Mouse (Mus musculus): ENCODE results near the gene Homer3. TPM values are rescaled to one million over a fixed set of nuclear protein-coding genes. Genes with fewer than 3 reads are reported as not detected.

The Homer3 gene
- polyA plus RNA-seq, 2 experiments = 38.2 to 81.2 TPM

DNA sequence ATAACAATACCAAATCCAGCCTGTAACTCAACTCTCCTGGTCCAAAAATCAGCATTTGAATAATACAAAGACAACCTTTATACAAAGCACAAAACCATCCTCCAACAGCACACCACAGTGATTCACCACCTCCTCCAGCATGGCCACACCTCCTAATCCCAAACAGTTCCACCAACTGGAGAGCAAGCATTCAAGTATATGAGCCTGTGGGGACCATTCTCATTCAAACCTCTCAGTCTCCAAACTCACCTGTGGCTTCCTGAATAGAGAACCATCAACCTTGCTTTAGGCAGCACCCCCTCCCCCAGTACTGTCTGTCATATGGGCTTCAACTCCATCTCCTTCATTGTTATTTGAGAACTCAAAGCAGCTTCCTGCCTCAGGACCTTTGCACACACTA lies 8.3 kb upstream of the Homer3 start:
- DNase-seq (ENCODE audit: low spot score) (no peak), ATAC-seq (ENCODE audit: low FRiP score, low read depth) (no peak)
- TF ChIP-seq POLR2A (IDR thresholded peaks at IDR 0.05; ENCODE audit: borderline replicate concordance, extremely low read depth, insufficient read depth, insufficient read length) = no peak
- Histone ChIP-seq H3K36me3 (ENCODE audit: control insufficient read depth, insufficient read depth, low read length) (no peaks in the 10 kb centered on the region), H3K4me3 (replicated peaks; ENCODE audit: low read length) (no peak overlapping the region), H3K27ac (replicated peaks; ENCODE audit: low read depth, low read length) (no peak overlapping the region), H3K27me3 (ENCODE audit: control insufficient read depth, insufficient read depth, low read length) (no peaks in the 10 kb centered on the region), H3K9ac (ENCODE audit: low read depth, low read length, severe bottlenecking) (no peak overlapping the region), H3K9me3 (ENCODE audit: control insufficient read depth, low read length) (no peaks in the 10 kb centered on the region), H3K4me2 (replicated peaks; ENCODE audit: low read depth, low read length, severe bottlenecking) (no peak overlapping the region), H3K4me1 (ENCODE audit: control insufficient read depth, insufficient read depth, low read length) (0 out of 2 replicates have a peak, but pooled peaks cover 3% of the 10 kb centered on the region)

DNA sequence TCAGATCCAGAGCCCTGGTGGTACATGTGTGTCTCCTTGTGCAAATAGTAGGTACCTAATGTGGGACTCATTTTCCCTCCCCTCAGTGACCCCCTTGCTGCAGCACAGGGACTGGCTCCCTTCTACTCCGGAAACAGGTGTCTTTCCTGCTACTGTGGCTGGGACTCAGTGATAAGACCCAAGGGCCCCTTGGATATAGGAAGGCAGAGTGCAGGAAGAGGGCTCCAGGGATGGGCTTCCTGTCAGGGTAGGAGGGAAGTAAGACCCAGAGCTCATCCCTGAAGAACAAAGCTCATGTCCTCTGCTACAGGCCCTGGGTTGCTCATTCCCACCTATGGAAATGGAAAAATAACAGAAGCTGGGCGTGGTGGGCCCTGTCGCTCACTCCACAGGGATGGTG lies 6.2 kb upstream of the Homer3 start:
- H3K4me2 ChIP-seq (replicated peaks; ENCODE audit: low read depth, low read length, severe bottlenecking) = no peak overlapping the region
- 89% methylated on average over 3 of the region's 3 CpGs for WGBS
- no peak overlapping the region for H3K27ac ChIP-seq (replicated peaks; ENCODE audit: low read depth, low read length)
- H3K9ac ChIP-seq (ENCODE audit: low read depth, low read length, severe bottlenecking) = no peak overlapping the region
- H3K27me3 ChIP-seq (ENCODE audit: control insufficient read depth, insufficient read depth, low read length) = no peaks in the 10 kb centered on the region
- ATAC-seq (ENCODE audit: low FRiP score, low read depth) = no peak
- no peak for DNase-seq (ENCODE audit: low spot score)
- no peaks in the 10 kb centered on the region for H3K36me3 ChIP-seq (ENCODE audit: control insufficient read depth, insufficient read depth, low read length)
- no peak overlapping the region for H3K4me3 ChIP-seq (replicated peaks; ENCODE audit: low read length)
- H3K4me1 ChIP-seq (ENCODE audit: control insufficient read depth, insufficient read depth, low read length) = 0 out of 2 replicates have a peak, but pooled peaks cover 3% of the 10 kb centered on the region
- no peak for TF ChIP-seq POLR2A (IDR thresholded peaks at IDR 0.05; ENCODE audit: borderline replicate concordance, extremely low read depth, insufficient read depth, insufficient read length)
- H3K9me3 ChIP-seq (ENCODE audit: control insufficient read depth, low read length) = no peaks in the 10 kb centered on the region

DNA sequence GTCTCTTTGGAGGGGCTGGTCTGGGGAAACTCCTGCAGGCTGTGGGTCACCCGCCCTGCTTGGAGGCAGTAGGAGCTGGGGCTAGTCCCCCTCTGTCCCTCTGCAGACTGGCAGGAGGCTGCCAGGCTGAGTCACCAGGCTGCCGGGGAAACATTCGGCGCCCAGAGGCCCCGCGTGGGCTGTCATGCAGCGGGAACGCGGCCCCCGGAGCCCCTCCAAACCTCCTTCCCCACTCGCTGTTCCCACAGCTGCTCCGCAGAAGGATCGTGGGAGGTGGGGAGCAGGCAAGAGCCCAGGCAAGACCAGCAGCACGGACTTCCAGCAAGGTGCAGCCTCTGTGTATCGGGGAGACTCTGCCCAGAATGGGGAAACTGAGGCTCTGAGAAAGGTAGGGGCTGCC lies 4.5 kb upstream of the Homer3 start:
- Histone ChIP-seq H3K27ac (replicated peaks; ENCODE audit: low read depth, low read length) (no peak overlapping the region), H3K9ac (ENCODE audit: low read depth, low read length, severe bottlenecking) (no peak overlapping the region), H3K4me2 (replicated peaks; ENCODE audit: low read depth, low read length, severe bottlenecking) (no peak overlapping the region), H3K27me3 (ENCODE audit: control insufficient read depth, insufficient read depth, low read length) (no peaks in the 10 kb centered on the region), H3K4me1 (ENCODE audit: control insufficient read depth, insufficient read depth, low read length) (peaks cover 3% of the 10 kb centered on the region; the same call in 1 of the 2 replicates), H3K4me3 (replicated peaks; ENCODE audit: low read length) (no peak overlapping the region), H3K9me3 (ENCODE audit: control insufficient read depth, low read length) (no peaks in the 10 kb centered on the region), H3K36me3 (ENCODE audit: control insufficient read depth, insufficient read depth, low read length) (no peaks in the 10 kb centered on the region)
- WGBS = 69% methylated on average over 15 of the region's 15 CpGs
- TF ChIP-seq POLR2A (IDR thresholded peaks at IDR 0.05; ENCODE audit: borderline replicate concordance, extremely low read depth, insufficient read depth, insufficient read length) = no peak
- ATAC-seq (ENCODE audit: low FRiP score, low read depth) (no peak), DNase-seq (ENCODE audit: low spot score) (no peak)

DNA sequence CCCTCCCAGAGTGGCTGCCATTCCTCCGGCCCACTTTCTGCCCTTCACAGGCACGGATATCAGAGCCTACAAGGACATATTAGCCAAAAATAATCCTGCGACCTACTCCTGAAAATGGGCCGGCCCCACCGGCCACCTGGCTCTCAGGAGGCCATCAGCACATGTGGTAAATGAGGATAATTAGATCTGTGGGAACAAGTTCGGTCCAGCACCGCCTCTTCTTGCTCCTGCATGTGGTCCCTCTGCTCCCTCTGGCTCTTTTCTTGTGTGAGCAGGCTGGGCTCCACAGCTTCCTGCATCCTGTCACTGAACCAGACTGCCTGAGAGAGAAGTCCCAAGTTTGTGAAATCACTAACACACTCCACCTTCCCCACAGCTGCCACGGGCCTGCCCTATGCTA lies 3.4 kb upstream of the Homer3 start:
- Histone ChIP-seq H3K9ac (ENCODE audit: low read depth, low read length, severe bottlenecking) (0 out of 2 replicates have a peak overlapping the region, but pooled peaks have one; percentile 7), H3K9me3 (ENCODE audit: control insufficient read depth, low read length) (no peaks in the 10 kb centered on the region), H3K4me2 (replicated peaks; ENCODE audit: low read depth, low read length, severe bottlenecking) (no peak overlapping the region), H3K27me3 (ENCODE audit: control insufficient read depth, insufficient read depth, low read length) (no peaks in the 10 kb centered on the region), H3K4me3 (replicated peaks; ENCODE audit: low read length) (no peak overlapping the region), H3K27ac (replicated peaks; ENCODE audit: low read depth, low read length) (no peak overlapping the region), H3K4me1 (ENCODE audit: control insufficient read depth, insufficient read depth, low read length) (peaks cover 7% of the 10 kb centered on the region), H3K36me3 (ENCODE audit: control insufficient read depth, insufficient read depth, low read length) (no peaks in the 10 kb centered on the region)
- no peak for DNase-seq (ENCODE audit: low spot score)
- no peak for TF ChIP-seq POLR2A (IDR thresholded peaks at IDR 0.05; ENCODE audit: borderline replicate concordance, extremely low read depth, insufficient read depth, insufficient read length)
- no peak for ATAC-seq (ENCODE audit: low FRiP score, low read depth)
- WGBS = 39% methylated on average over 8 of the region's 8 CpGs

DNA sequence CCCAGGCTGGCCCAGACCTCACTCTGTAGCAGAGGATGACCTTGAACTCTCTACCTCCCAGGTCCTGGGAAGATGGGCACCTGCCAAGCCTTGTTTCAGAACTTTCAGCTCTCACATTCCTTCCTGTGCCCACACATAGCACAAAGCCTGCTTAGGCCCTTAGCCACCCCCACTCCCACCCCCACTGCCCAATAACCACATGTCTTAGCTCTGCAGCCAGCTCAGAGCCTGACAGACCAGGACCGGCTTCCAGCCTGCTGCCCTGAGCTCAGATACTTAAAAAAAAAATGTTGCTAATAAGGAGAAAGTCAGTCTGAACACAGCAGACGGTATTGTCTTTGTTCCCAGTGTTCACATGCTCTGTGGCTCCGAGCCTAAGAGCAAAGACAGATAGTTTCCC lies 1.6 kb upstream of the Homer3 start:
- no peak overlapping the region for H3K4me3 ChIP-seq (replicated peaks; ENCODE audit: low read length)
- H3K4me2 ChIP-seq (replicated peaks; ENCODE audit: low read depth, low read length, severe bottlenecking) = no peak overlapping the region
- H3K36me3 ChIP-seq (ENCODE audit: control insufficient read depth, insufficient read depth, low read length) = peaks cover 10% of the 10 kb centered on the region
- DNase-seq (ENCODE audit: low spot score) (no peak), ATAC-seq (ENCODE audit: low FRiP score, low read depth) (no peak)
- no peaks in the 10 kb centered on the region for H3K27me3 ChIP-seq (ENCODE audit: control insufficient read depth, insufficient read depth, low read length)
- 38% methylated on average over 3 of the region's 3 CpGs for WGBS
- no peak overlapping the region for H3K27ac ChIP-seq (replicated peaks; ENCODE audit: low read depth, low read length)
- no peaks in the 10 kb centered on the region for H3K9me3 ChIP-seq (ENCODE audit: control insufficient read depth, low read length)
- H3K9ac ChIP-seq (ENCODE audit: low read depth, low read length, severe bottlenecking) = no peak overlapping the region
- TF ChIP-seq POLR2A (IDR thresholded peaks at IDR 0.05; ENCODE audit: borderline replicate concordance, extremely low read depth, insufficient read depth, insufficient read length) = no peak
- peaks cover 7% of the 10 kb centered on the region for H3K4me1 ChIP-seq (ENCODE audit: control insufficient read depth, insufficient read depth, low read length)
